Comparison of ENCODE assay signal across 21 mouse cellular contexts in the genomic region with DNA sequence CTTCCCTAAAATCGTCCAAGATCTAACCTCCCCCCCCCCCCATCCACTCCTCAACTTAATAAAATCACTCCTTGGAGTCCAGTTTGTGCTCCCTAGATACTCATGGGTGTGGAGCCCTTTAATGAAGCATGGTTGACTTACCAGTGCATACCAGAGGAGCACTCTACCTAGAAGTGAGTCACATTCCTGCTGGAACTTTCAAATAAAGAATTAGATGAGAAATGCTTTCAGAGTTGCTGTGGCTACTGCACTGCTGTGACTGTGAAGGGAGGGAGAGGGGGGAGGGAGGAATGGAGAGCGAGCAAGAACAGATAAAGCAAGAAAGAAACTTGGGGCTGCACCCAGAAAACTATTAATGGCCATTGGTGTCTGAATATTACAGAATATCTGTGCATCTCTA. TPM values are rescaled to one million over a fixed set of nuclear protein-coding genes. Genes with fewer than 3 reads are reported as not detected.
"Had no signal": no experiment of that assay in that cellular context is flagged by ENCODE, and none has a peak within 500 bp of the region (broad histone marks: within the 10 kb centered on the region; RNA-seq: fewer than 3 reads in every experiment).

No protein-coding gene starts in this region.

- DNase-seq: lung, adult 2 months; lung, postnatal 14 days; lung, postnatal 36 days; right cerebral cortex, postnatal 14 days; thymus, adult 2 months; thymus, postnatal 25 days; thymus, postnatal 4 days had no signal

- H3K4me3 ChIP-seq: lung, embryonic 15.5 days; megakaryocyte, embryonic 14.5 days; midbrain, embryonic 13.5 days; midbrain, embryonic 15.5 days; neural tube, embryonic 12.5 days; stomach, embryonic 15.5 days had no signal

- H3K9ac ChIP-seq: lung, embryonic 15.5 days; midbrain, embryonic 13.5 days; midbrain, embryonic 15.5 days; neural tube, embryonic 12.5 days; stomach, embryonic 15.5 days had no signal

- H3K9me3 ChIP-seq: lung, embryonic 15.5 days; midbrain, embryonic 13.5 days; midbrain, embryonic 15.5 days; neural tube, embryonic 12.5 days; stomach, embryonic 15.5 days had no signal

- H3K36me3 ChIP-seq: lung, embryonic 15.5 days; midbrain, embryonic 13.5 days; midbrain, embryonic 15.5 days; neural tube, embryonic 12.5 days; stomach, embryonic 15.5 days had no signal

- H3K27me3 ChIP-seq: lung, embryonic 15.5 days; midbrain, embryonic 13.5 days; midbrain, embryonic 15.5 days; neural tube, embryonic 12.5 days; stomach, embryonic 15.5 days had no signal

- H3K4me2 ChIP-seq: lung, embryonic 15.5 days; midbrain, embryonic 11.5 days; midbrain, embryonic 13.5 days; midbrain, embryonic 15.5 days; neural tube, embryonic 12.5 days; stomach, embryonic 15.5 days had no signal

- H3K27ac ChIP-seq: lung, embryonic 15.5 days; macrophage; midbrain, embryonic 13.5 days; midbrain, embryonic 15.5 days; neural tube, embryonic 12.5 days; stomach, embryonic 15.5 days; stomach, postnatal 0 days had no signal

- ATAC-seq: lung, postnatal 0 days; midbrain, embryonic 13.5 days; midbrain, embryonic 15.5 days had no signal

- H3K4me1 ChIP-seq: lung, embryonic 15.5 days; midbrain, embryonic 13.5 days; midbrain, embryonic 15.5 days; neural tube, embryonic 12.5 days; stomach, embryonic 15.5 days had no signal

RNA-seq across cellular contexts. Expression of gene Olfr1344, which starts 2.7 kb away (rescaled TPM):
- polyA plus RNA-seq: lung, adult 2 months; lung, embryonic 15.5 days; lung, postnatal 0 days; macrophage; midbrain, embryonic 11.5 days; midbrain, embryonic 13.5 days; midbrain, embryonic 15.5 days; neural tube, embryonic 12.5 days; spleen, adult 2 months; stomach, embryonic 15.5 days; stomach, postnatal 0 days; urinary bladder, adult 2 months had no signal

RNA-seq across cellular contexts. Expression of gene Olfr1336, which starts 14.8 kb away (rescaled TPM):
- polyA plus RNA-seq: lung, adult 2 months; lung, embryonic 15.5 days; lung, postnatal 0 days; macrophage; midbrain, embryonic 11.5 days; midbrain, embryonic 13.5 days; midbrain, embryonic 15.5 days; midbrain, postnatal 0 days; neural tube, embryonic 12.5 days; spleen, adult 2 months; stomach, embryonic 15.5 days; stomach, postnatal 0 days; thymus, adult 2 months; urinary bladder, adult 2 months had no signal

RNA-seq across cellular contexts. Expression of gene Olfr1346, which starts 25.7 kb away (rescaled TPM):
- polyA plus RNA-seq: lung, adult 2 months; lung, embryonic 15.5 days; lung, postnatal 0 days; macrophage; midbrain, embryonic 11.5 days; midbrain, embryonic 13.5 days; midbrain, embryonic 15.5 days; midbrain, postnatal 0 days; neural tube, embryonic 12.5 days; neural tube, embryonic 14.5 days; spleen, adult 2 months; stomach, embryonic 15.5 days; stomach, postnatal 0 days; thymus, adult 2 months; urinary bladder, adult 2 months had no signal

RNA-seq across cellular contexts. Expression of gene Gm20715, which starts 31.1 kb away (rescaled TPM):
- polyA plus RNA-seq: lung, adult 2 months; lung, postnatal 0 days; macrophage; midbrain, embryonic 11.5 days; midbrain, postnatal 0 days; neural tube, embryonic 12.5 days; neural tube, embryonic 14.5 days; spleen, adult 2 months; stomach, embryonic 15.5 days; stomach, postnatal 0 days; thymus, adult 2 months; urinary bladder, adult 2 months had no signal

RNA-seq across cellular contexts. Expression of gene Smim17, which starts 42.7 kb away (rescaled TPM):
- polyA plus RNA-seq: lung, adult 2 months; lung, embryonic 15.5 days; lung, postnatal 0 days; macrophage; spleen, adult 2 months; thymus, adult 2 months had no signal
